Mouse (Mus musculus): ENCODE measurements around the gene Wiz. TPM values are rescaled to one million over a fixed set of nuclear protein-coding genes. Genes with fewer than 3 reads are reported as not detected.

Gene Wiz
- polyA plus RNA-seq, 1 experiment, result 21.0 TPM

DNA sequence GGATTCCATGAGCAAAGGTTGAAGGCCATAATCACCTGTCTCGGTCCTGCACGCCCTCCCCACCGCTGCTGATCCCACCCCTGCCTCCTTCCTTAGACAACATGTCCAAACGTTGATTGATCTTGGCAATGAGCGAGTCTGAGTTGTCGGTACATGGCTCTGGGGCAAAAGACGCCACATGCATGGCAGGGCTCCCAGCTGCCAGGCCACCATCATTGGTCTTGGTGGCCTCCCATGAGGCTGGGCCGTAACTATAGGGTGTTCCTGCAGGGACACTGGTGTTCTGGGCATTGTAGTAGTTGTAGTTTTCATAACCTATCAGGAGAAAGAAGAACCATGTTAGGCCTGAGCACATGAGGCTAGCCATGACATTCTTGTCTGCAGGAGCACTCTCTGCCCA is 72.2 kb downstream of the Wiz start:
- Histone ChIP-seq H3K27me3 (ENCODE audit: control insufficient read depth, insufficient read depth, insufficient read length) (no peaks in the 10 kb centered on the region), H3K4me2 (ENCODE audit: low read depth) (no peak overlapping the region), H3K79me2 (ENCODE audit: control insufficient read depth, insufficient read depth) (peaks cover 40% of the 10 kb centered on the region), H3ac (ENCODE audit: control insufficient read depth, insufficient read length) (no peak overlapping the region), H3K36me3 (ENCODE audit: control insufficient read depth, insufficient read depth) (peaks cover 49% of the 10 kb centered on the region), H3K4me3 (no peak overlapping the region)
- TF ChIP-seq POLR2A (IDR thresholded peaks at IDR 0.05; ENCODE audit: insufficient read length, low read depth) (no peak), MAX (IDR thresholded peaks at IDR 0.05; ENCODE audit: low read depth) (no peak), E2F4 (IDR thresholded peaks at IDR 0.05; ENCODE audit: insufficient read depth) (no peak), MYOD1 (IDR thresholded peaks at IDR 0.05; ENCODE audit: control insufficient read depth in 1 of 3, insufficient read length in 2 of 3, low read depth in 2 of 3) (no peak), REST (IDR thresholded peaks at IDR 0.05; ENCODE audit: insufficient read depth, insufficient read length) (no peak)

DNA sequence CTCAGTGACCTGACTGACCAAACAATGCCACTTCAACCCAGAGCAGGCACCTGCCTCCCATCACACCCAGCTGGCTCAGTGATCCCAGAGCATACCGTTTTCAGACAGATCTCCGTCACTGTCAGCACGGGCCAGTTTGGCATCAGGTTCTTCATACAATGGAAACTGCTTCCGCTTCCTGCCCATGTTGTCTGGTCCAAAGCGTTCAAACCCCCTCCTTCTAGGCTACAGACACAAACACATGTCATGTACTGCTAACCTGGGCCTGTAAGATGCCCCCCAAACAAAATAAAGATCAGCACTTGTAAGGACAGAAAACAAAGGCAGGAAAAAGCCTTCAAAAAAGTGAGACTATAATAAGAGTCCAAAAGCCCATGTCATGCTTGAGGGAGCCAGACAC is 73.7 kb downstream of the Wiz start:
- H3K4me3 ChIP-seq, result no peak overlapping the region
- no peak overlapping the region for H3K4me2 ChIP-seq (ENCODE audit: low read depth)
- peaks cover 61% of the 10 kb centered on the region for H3K36me3 ChIP-seq (ENCODE audit: control insufficient read depth, insufficient read depth)
- H3ac ChIP-seq (ENCODE audit: control insufficient read depth, insufficient read length), result no peak overlapping the region
- H3K27me3 ChIP-seq (ENCODE audit: control insufficient read depth, insufficient read depth, insufficient read length), result no peaks in the 10 kb centered on the region
- H3K79me2 ChIP-seq (ENCODE audit: control insufficient read depth, insufficient read depth), result peaks cover 35% of the 10 kb centered on the region
- TF ChIP-seq USF1 (IDR thresholded peaks at IDR 0.05; ENCODE audit: low read depth) (no peak), CEBPB (IDR thresholded peaks at IDR 0.05; ENCODE audit: insufficient read depth, poor library complexity, severe bottlenecking) (no peak), MAX (IDR thresholded peaks at IDR 0.05; ENCODE audit: low read depth) (no peak), E2F4 (IDR thresholded peaks at IDR 0.05; ENCODE audit: insufficient read depth) (no peak), MYOD1 (IDR thresholded peaks at IDR 0.05; ENCODE audit: control insufficient read depth in 1 of 3, insufficient read length in 2 of 3, low read depth in 2 of 3) (no peak), REST (IDR thresholded peaks at IDR 0.05; ENCODE audit: insufficient read depth, insufficient read length) (no peak), MYOG (IDR thresholded peaks at IDR 0.05; ENCODE audit: control insufficient read depth in 1 of 3, insufficient read depth in 1 of 3, insufficient read length in 2 of 3, low read depth in 2 of 3) (no peak), SRF (IDR thresholded peaks at IDR 0.05; ENCODE audit: control insufficient read depth, insufficient read length, low read depth) (no peak)

DNA sequence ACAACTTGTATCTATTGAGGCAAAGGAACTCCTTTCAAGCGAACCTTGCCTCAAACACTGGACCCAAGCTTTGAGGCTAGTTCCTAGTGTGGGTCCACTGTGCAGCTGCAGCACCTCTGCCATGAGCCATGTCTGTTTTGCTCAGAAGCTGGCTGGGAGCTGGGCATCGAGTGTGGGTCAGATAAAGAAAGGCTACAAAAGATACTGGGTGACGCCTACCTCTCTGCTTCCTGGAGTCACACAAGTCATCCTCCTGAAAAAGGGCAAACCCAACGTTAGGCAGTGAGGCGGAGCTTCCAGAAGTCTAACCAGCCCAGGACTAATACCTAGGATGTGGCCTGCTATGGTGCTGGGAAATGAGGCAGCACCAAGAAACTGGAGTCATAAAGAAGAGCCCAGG is 75.3 kb downstream of the Wiz start:
- TF ChIP-seq USF1 (IDR thresholded peaks at IDR 0.05; ENCODE audit: low read depth), result no peak
- no peak for TF ChIP-seq TCF3 (IDR thresholded peaks at IDR 0.05; ENCODE audit: insufficient read length, low read depth)
- TF ChIP-seq MYOD1 (IDR thresholded peaks at IDR 0.05; ENCODE audit: control insufficient read depth in 1 of 3, insufficient read length in 2 of 3, low read depth in 2 of 3), result no peak
- no peak for TF ChIP-seq MAX (IDR thresholded peaks at IDR 0.05; ENCODE audit: low read depth)
- no peak overlapping the region for H3ac ChIP-seq (ENCODE audit: control insufficient read depth, insufficient read length)
- no peaks in the 10 kb centered on the region for H3K27me3 ChIP-seq (ENCODE audit: control insufficient read depth, insufficient read depth, insufficient read length)
- H3K4me2 ChIP-seq (ENCODE audit: low read depth), result no peak overlapping the region
- H3K79me2 ChIP-seq (ENCODE audit: control insufficient read depth, insufficient read depth), result peaks cover 19% of the 10 kb centered on the region
- peaks cover 74% of the 10 kb centered on the region for H3K36me3 ChIP-seq (ENCODE audit: control insufficient read depth, insufficient read depth)
- H3K4me3 ChIP-seq, result no peak overlapping the region

DNA sequence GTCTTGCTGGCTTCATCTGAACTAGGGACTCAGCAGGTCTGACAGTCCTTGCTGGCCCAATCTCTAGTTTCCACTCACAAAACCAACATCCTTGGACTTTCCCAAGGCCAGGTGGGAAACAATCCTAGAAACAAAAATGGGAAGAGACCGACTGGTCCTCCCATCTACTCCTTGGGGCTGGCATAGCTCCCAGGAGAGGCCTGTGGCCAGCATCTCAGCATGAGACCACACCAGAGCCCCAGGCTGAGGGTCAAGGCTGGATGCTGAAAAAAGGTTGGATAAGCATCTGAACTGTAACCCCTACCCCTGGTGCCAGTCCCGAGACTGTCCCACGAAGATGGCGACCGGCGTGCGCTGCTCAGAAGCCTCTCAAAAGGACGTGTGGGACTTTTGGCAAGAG is 76.4 kb downstream of the Wiz start:
- H3K4me2 ChIP-seq (ENCODE audit: low read depth), result no peak overlapping the region
- H3ac ChIP-seq (ENCODE audit: control insufficient read depth, insufficient read length), result no peak overlapping the region
- H3K27me3 ChIP-seq (ENCODE audit: control insufficient read depth, insufficient read depth, insufficient read length), result no peaks in the 10 kb centered on the region
- no peak overlapping the region for H3K4me3 ChIP-seq
- TF ChIP-seq CEBPB (IDR thresholded peaks at IDR 0.05; ENCODE audit: insufficient read depth, poor library complexity, severe bottlenecking) (no peak), USF1 (IDR thresholded peaks at IDR 0.05; ENCODE audit: low read depth) (no peak), POLR2AphosphoS2 (IDR thresholded peaks at IDR 0.05; ENCODE audit: insufficient read length, low read depth) (no peak), REST (IDR thresholded peaks at IDR 0.05; ENCODE audit: insufficient read depth, insufficient read length) (no peak), TCF3 (IDR thresholded peaks at IDR 0.05; ENCODE audit: insufficient read length, low read depth) (no peak), MYOG (IDR thresholded peaks at IDR 0.05; ENCODE audit: control insufficient read depth in 1 of 3, insufficient read depth in 1 of 3, insufficient read length in 2 of 3, low read depth in 2 of 3) (no peak), TCF12 (IDR thresholded peaks at IDR 0.05; ENCODE audit: insufficient read depth, poor library complexity, severe bottlenecking) (no peak), SRF (IDR thresholded peaks at IDR 0.05; ENCODE audit: control insufficient read depth, insufficient read length, low read depth) (no peak), POLR2A (IDR thresholded peaks at IDR 0.05; ENCODE audit: insufficient read length, low read depth) (no peak), E2F4 (IDR thresholded peaks at IDR 0.05; ENCODE audit: insufficient read depth) (no peak), MAX (IDR thresholded peaks at IDR 0.05; ENCODE audit: low read depth) (no peak), MYOD1 (IDR thresholded peaks at IDR 0.05; ENCODE audit: control insufficient read depth in 1 of 3, insufficient read length in 2 of 3, low read depth in 2 of 3) (no peak)
- H3K36me3 ChIP-seq (ENCODE audit: control insufficient read depth, insufficient read depth), result peaks cover 74% of the 10 kb centered on the region
- peaks cover 8% of the 10 kb centered on the region for H3K79me2 ChIP-seq (ENCODE audit: control insufficient read depth, insufficient read depth)

DNA sequence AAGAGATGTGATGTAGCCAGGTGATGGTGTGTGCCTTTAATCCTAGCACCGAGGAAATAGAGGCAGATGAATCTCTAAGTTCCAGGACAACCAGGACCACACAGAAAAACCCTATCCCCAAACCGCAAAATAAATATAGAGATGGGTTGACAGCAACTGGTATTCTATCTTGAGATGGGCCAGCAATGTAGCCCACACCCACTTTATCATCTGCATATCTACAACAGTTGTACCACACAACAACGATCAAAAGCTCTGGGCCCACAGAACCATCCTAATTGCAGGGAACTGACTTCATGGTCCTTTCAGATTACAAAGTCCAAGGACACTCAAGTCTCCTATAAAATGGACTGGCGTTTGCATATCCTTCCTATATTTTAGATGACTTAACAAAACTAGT is 81.3 kb downstream of the Wiz start:
- H3K4me3 ChIP-seq, result no peak overlapping the region
- no peak overlapping the region for H3ac ChIP-seq (ENCODE audit: control insufficient read depth, insufficient read length)
- peaks cover 61% of the 10 kb centered on the region for H3K36me3 ChIP-seq (ENCODE audit: control insufficient read depth, insufficient read depth)
- H3K79me2 ChIP-seq (ENCODE audit: control insufficient read depth, insufficient read depth), result no peaks in the 10 kb centered on the region
- TF ChIP-seq MYOG (IDR thresholded peaks at IDR 0.05; ENCODE audit: control insufficient read depth in 1 of 3, insufficient read depth in 1 of 3, insufficient read length in 2 of 3, low read depth in 2 of 3), result no peak
- no peak for TF ChIP-seq TCF12 (IDR thresholded peaks at IDR 0.05; ENCODE audit: insufficient read depth, poor library complexity, severe bottlenecking)
- no peak for TF ChIP-seq E2F4 (IDR thresholded peaks at IDR 0.05; ENCODE audit: insufficient read depth)
- TF ChIP-seq MAX (IDR thresholded peaks at IDR 0.05; ENCODE audit: low read depth), result no peak
- no peak for TF ChIP-seq TCF3 (IDR thresholded peaks at IDR 0.05; ENCODE audit: insufficient read length, low read depth)
- no peak for TF ChIP-seq POLR2A (IDR thresholded peaks at IDR 0.05; ENCODE audit: insufficient read length, low read depth)
- TF ChIP-seq USF1 (IDR thresholded peaks at IDR 0.05; ENCODE audit: low read depth), result no peak
- TF ChIP-seq MYOD1 (IDR thresholded peaks at IDR 0.05; ENCODE audit: control insufficient read depth in 1 of 3, insufficient read length in 2 of 3, low read depth in 2 of 3), result no peak
- TF ChIP-seq CEBPB (IDR thresholded peaks at IDR 0.05; ENCODE audit: insufficient read depth, poor library complexity, severe bottlenecking), result no peak
- no peaks in the 10 kb centered on the region for H3K27me3 ChIP-seq (ENCODE audit: control insufficient read depth, insufficient read depth, insufficient read length)
- H3K4me2 ChIP-seq (ENCODE audit: low read depth), result no peak overlapping the region

Other genes starting within 250 kb of the Wiz start
- gene Notch3, start 222.6 kb downstream of the Wiz start, polyA plus RNA-seq (2012; fragmentation: generic; extraction: Trizol), result 84.6 TPM
- gene Ephx3, start 199.9 kb downstream of the Wiz start, polyA plus RNA-seq (2012; fragmentation: generic; extraction: Trizol), result 0.12 TPM
- 54.3 TPM for gene Brd4, start 104.7 kb downstream of the Wiz start, polyA plus RNA-seq (2012; fragmentation: generic; extraction: Trizol)
- 14.0 TPM for gene Akap8, start 68.2 kb downstream of the Wiz start, polyA plus RNA-seq (2012; fragmentation: generic; extraction: Trizol)
- gene Akap8l, start 38.8 kb downstream of the Wiz start, polyA plus RNA-seq (2012; fragmentation: generic; extraction: Trizol), result 31.7 TPM
- gene Rasal3, start 14.1 kb upstream of the Wiz start, polyA plus RNA-seq (2012; fragmentation: generic; extraction: Trizol), result not detected
- not detected for gene Pglyrp2, start 34.7 kb upstream of the Wiz start, polyA plus RNA-seq (2012; fragmentation: generic; extraction: Trizol)
- 0.07 TPM for gene Cyp4f39, start 63.3 kb upstream of the Wiz start, polyA plus RNA-seq (2012; fragmentation: generic; extraction: Trizol)
- gene Cyp4f17, start 116.6 kb upstream of the Wiz start, polyA plus RNA-seq (2012; fragmentation: generic; extraction: Trizol), result 1.8 TPM
- 12.0 TPM for gene Cyp4f16, start 147.1 kb upstream of the Wiz start, polyA plus RNA-seq (2012; fragmentation: generic; extraction: Trizol)
- not detected for gene Cyp4f37, start 231.9 kb upstream of the Wiz start, polyA plus RNA-seq (2012; fragmentation: generic; extraction: Trizol)

All from myocyte (in vitro differentiated cells).